Mouse (Mus musculus) intestine, postnatal 0 days (tissue): ENCODE measurements around the gene Gm20662. TPM values are rescaled to one million over a fixed set of nuclear protein-coding genes. Genes with fewer than 3 reads are reported as not detected.

Experiments
- ATAC-seq: fragments of 200-750 bp; cut with Nextera tagmentation; 2 replicates; pipeline ENCODE4 v1.8.0; 2017; ENCODE audit warnings: mild to moderate bottlenecking, moderate TSS enrichment, moderate library complexity
- H3K27ac ChIP-seq: fragments of 300-500 bp; sonication (generic); 2 replicates; pipeline ENCODE4 v1.5.1; 2014; ENCODE audit warnings: mild to moderate bottlenecking, low read depth, low read length, moderate library complexity
- H3K27me3 ChIP-seq: fragments of 300-500 bp; sonication (generic); replicated peaks from 2 replicates; pipeline ENCODE4 v1.6.1; 2014; ENCODE audit warnings: low read length, mixed read lengths; ENCODE audit not compliant: control insufficient read depth, insufficient read depth
- H3K36me3 ChIP-seq: fragments of 300-500 bp; sonication (generic); 2 replicates; pipeline ENCODE4 v1.6.1; 2014; ENCODE audit warnings: mild to moderate bottlenecking, moderate library complexity; ENCODE audit not compliant: control insufficient read depth, insufficient read depth
- H3K4me1 ChIP-seq: fragments of 300-500 bp; sonication (generic); replicated peaks from 2 replicates; pipeline ENCODE4 v1.6.1; 2014; ENCODE audit warnings: antibody characterized with exemption, low read length, mixed read lengths; ENCODE audit not compliant: control insufficient read depth, insufficient read depth
- H3K4me2 ChIP-seq: fragments of 300-500 bp; sonication (generic); replicated peaks from 2 replicates; pipeline ENCODE4 v1.6.1; 2014; ENCODE audit warnings: low read depth, mild to moderate bottlenecking, moderate library complexity
- H3K4me3 ChIP-seq: fragments of 300-500 bp; sonication (generic); 2 replicates; pipeline ENCODE4 v1.5.1; 2014; ENCODE audit warnings: low read depth, low read length
- H3K9ac ChIP-seq: fragments of 300-500 bp; sonication (generic); 2 replicates; pipeline ENCODE4 v1.6.1; 2014; ENCODE audit warnings: mild to moderate bottlenecking, low read depth, low read length
- H3K9me3 ChIP-seq: fragments of 300-500 bp; sonication (generic); 2 replicates; pipeline ENCODE4 v1.6.1; 2016; ENCODE audit warnings: mixed run types; ENCODE audit not compliant: control insufficient read depth
- CTCF ChIP-seq: sonication (generic); IDR thresholded peaks from 2 replicates; pipeline ENCODE4 v1.5.1; 2016; ENCODE audit warnings: low read depth, mild to moderate bottlenecking, control low read depth, antibody characterized with exemption, moderate library complexity
- WGBS: fragments of 180-500 bp; shearing (Covaris S2); extraction: QIAGEN DNeasy Blood & Tissue Kit; methylation state at CpG from one replicate; pipeline ENCODE4 v1.1.7; 2014; 5-methylcytosine and 5-hydroxymethylcytosine counted together
- polyA plus RNA-seq: library from polyadenylated mRNA; unstranded; fragments of >200 nt; fragmentation: Nextera tagmentation; extraction: Ambion mirVana; gene quantifications from 2 replicates; pipeline ENCODE4 v1.2.1, GENCODE M21; 2015

The Gm20662 gene
- polyA plus RNA-seq, 1 experiment from 2014 or later = not detected

- Histone ChIP-seq H3K36me3 (0 out of 2 replicates have a peak, but pooled peaks cover 6% of the 10 kb centered on the region), H3K27me3 (no peaks in the 10 kb centered on the region), H3K4me2 (no peak overlapping the region), H3K9me3 (no peaks in the 10 kb centered on the region), H3K4me3 (no peak overlapping the region), H3K9ac (no peak overlapping the region), H3K4me1 (no peaks in the 10 kb centered on the region), H3K27ac (no peak overlapping the region)
- WGBS = 80% methylated on average over 3 of the region's 3 CpGs
- no peak for ATAC-seq
- TF ChIP-seq CTCF = no peak
These were observed 21.0 kb downstream of the Gm20662 start for GRCm38 (mm10) chr9:108017127-108017526.

GRCm38 (mm10) chr9:108020741-108021140 is 24.6 kb downstream of the Gm20662 start:
- Histone ChIP-seq H3K9ac (no peak overlapping the region), H3K9me3 (no peaks in the 10 kb centered on the region), H3K27me3 (no peaks in the 10 kb centered on the region), H3K4me3 (no peak overlapping the region), H3K36me3 (peaks cover 19% of the 10 kb centered on the region), H3K27ac (no peak overlapping the region), H3K4me1 (no peaks in the 10 kb centered on the region), H3K4me2 (no peak overlapping the region)
- TF ChIP-seq CTCF = no peak
- WGBS = 90% methylated on average over 1 of the region's 1 CpGs
- ATAC-seq = no peak

GRCm38 (mm10) chr9:108023216-108023615 is 27.1 kb downstream of the Gm20662 start:
- Histone ChIP-seq H3K4me3 (no peak overlapping the region), H3K27ac (no peak overlapping the region), H3K36me3 (peaks cover 27% of the 10 kb centered on the region), H3K9me3 (no peaks in the 10 kb centered on the region), H3K4me2 (no peak overlapping the region), H3K9ac (no peak overlapping the region), H3K27me3 (no peaks in the 10 kb centered on the region), H3K4me1 (no peaks in the 10 kb centered on the region)
- TF ChIP-seq CTCF = no peak
- WGBS = 79% methylated on average over 3 of the region's 3 CpGs
- no peak for ATAC-seq

- ATAC-seq = no peak
- Histone ChIP-seq H3K36me3 (peaks cover 39% of the 10 kb centered on the region), H3K27me3 (no peaks in the 10 kb centered on the region), H3K9me3 (no peaks in the 10 kb centered on the region), H3K4me2 (no peak overlapping the region), H3K9ac (no peak overlapping the region), H3K4me1 (no peaks in the 10 kb centered on the region), H3K4me3 (no peak overlapping the region), H3K27ac (no peak overlapping the region)
- peak; percentile 47 for TF ChIP-seq CTCF
- WGBS = 89% methylated on average over 3 of the region's 3 CpGs
These were observed 30.4 kb downstream of the Gm20662 start for GRCm38 (mm10) chr9:108026584-108026983.

GRCm38 (mm10) chr9:108027867-108028266 is 31.7 kb downstream of the Gm20662 start:
- Histone ChIP-seq H3K9me3 (no peaks in the 10 kb centered on the region), H3K27ac (no peak overlapping the region), H3K36me3 (peaks cover 50% of the 10 kb centered on the region), H3K9ac (no peak overlapping the region), H3K4me3 (no peak overlapping the region), H3K27me3 (no peaks in the 10 kb centered on the region), H3K4me1 (no peaks in the 10 kb centered on the region), H3K4me2 (no peak overlapping the region)
- ATAC-seq = no peak
- TF ChIP-seq CTCF = 0 out of 2 replicates have a peak, but pooled peaks have one; percentile 7
- WGBS = 96% methylated on average over 3 of the region's 3 CpGs

GRCm38 (mm10) chr9:108032126-108032525 is 36.0 kb downstream of the Gm20662 start:
- Histone ChIP-seq H3K4me3 (no peak overlapping the region), H3K36me3 (peaks cover 52% of the 10 kb centered on the region), H3K9ac (no peak overlapping the region), H3K27me3 (no peaks in the 10 kb centered on the region), H3K9me3 (no peaks in the 10 kb centered on the region), H3K4me1 (no peaks in the 10 kb centered on the region), H3K27ac (no peak overlapping the region), H3K4me2 (no peak overlapping the region)
- WGBS = 94% methylated on average over 5 of the region's 5 CpGs
- ATAC-seq = no peak
- TF ChIP-seq CTCF = no peak
